Mouse (Mus musculus) layer of hippocampus, adult 9-10 months (tissue): ENCODE results near the gene Polr3f.

ENCODE experiments used
- DNase-seq: peaks from one replicate; pipeline ENCODE4 v3.0.0; 2022; ENCODE audit warnings: low spot score

The Polr3f gene

GRCm38 (mm10) chr2:144526981-144527820 lies at the start of gene Polr3f, which contains the start of gene Dzank1:
Gene Polr3f, plus strand, starts transcription at chr2:144527718.
Gene Dzank1, minus strand, starts transcription at chr2:144527414.
- DNase-seq = peak; percentile 99

- no peak for DNase-seq
Measured at GRCm38 (mm10) chr2:144479421-144479820, 48.1 kb upstream of the Polr3f start.

GRCm38 (mm10) chr2:144484084-144484483 lies 43.4 kb upstream of the Polr3f start:
- no peak for DNase-seq

GRCm38 (mm10) chr2:144485439-144485838 lies 42.1 kb upstream of the Polr3f start:
- DNase-seq = no peak

- no peak for DNase-seq
Measured at GRCm38 (mm10) chr2:144487476-144487875, 40.0 kb upstream of the Polr3f start.

GRCm38 (mm10) chr2:144489342-144489741 lies 38.2 kb upstream of the Polr3f start:
- no peak for DNase-seq

- DNase-seq = no peak
Measured at GRCm38 (mm10) chr2:144502134-144502533, 25.4 kb upstream of the Polr3f start.

GRCm38 (mm10) chr2:144514619-144515018 lies 12.9 kb upstream of the Polr3f start:
- DNase-seq = no peak

- no peak for DNase-seq
Measured at GRCm38 (mm10) chr2:144519772-144520171, 7.7 kb upstream of the Polr3f start.

- DNase-seq = no peak
Measured at GRCm38 (mm10) chr2:144525856-144526255, 1.7 kb upstream of the Polr3f start.

- no peak for DNase-seq
Measured at GRCm38 (mm10) chr2:144527821-144528174, 280 bp downstream of the Polr3f start.

- no peak for DNase-seq
Measured at GRCm38 (mm10) chr2:144537123-144537522, 9.6 kb downstream of the Polr3f start.

- DNase-seq = no peak
Measured at GRCm38 (mm10) chr2:144541246-144541645, 13.7 kb downstream of the Polr3f start.

GRCm38 (mm10) chr2:144543670-144544069 lies 16.2 kb downstream of the Polr3f start:
- no peak for DNase-seq

GRCm38 (mm10) chr2:144544630-144545029 lies 17.1 kb downstream of the Polr3f start:
- no peak for DNase-seq

GRCm38 (mm10) chr2:144545061-144545460 lies 17.5 kb downstream of the Polr3f start:
- no peak for DNase-seq

- no peak for DNase-seq
Measured at GRCm38 (mm10) chr2:144545481-144545880, 18.0 kb downstream of the Polr3f start.

- no peak for DNase-seq
Measured at GRCm38 (mm10) chr2:144547559-144547958, 20.0 kb downstream of the Polr3f start.

GRCm38 (mm10) chr2:144550529-144550928 lies 23.0 kb downstream of the Polr3f start, which contains the start of gene Rbbp9:
Gene Rbbp9, minus strand, starts transcription at chr2:144550869.
- peak; percentile 55 for DNase-seq

- no peak for DNase-seq
Measured at GRCm38 (mm10) chr2:144553905-144554304, 26.4 kb downstream of the Polr3f start.

- DNase-seq = peak; percentile 4
Measured at GRCm38 (mm10) chr2:144555286-144555819, 27.8 kb downstream of the Polr3f start.

GRCm38 (mm10) chr2:144555820-144556552 lies 28.5 kb downstream of the Polr3f start, which contains the start of gene Sec23b:
Gene Sec23b, plus strand, starts transcription at chr2:144556229.
- peak; percentile 98 for DNase-seq

GRCm38 (mm10) chr2:144588723-144589122 lies 61.2 kb downstream of the Polr3f start:
- no peak for DNase-seq
